Mouse (Mus musculus): ENCODE results near the gene Sulf2.

Sulf2 gene

DNA sequence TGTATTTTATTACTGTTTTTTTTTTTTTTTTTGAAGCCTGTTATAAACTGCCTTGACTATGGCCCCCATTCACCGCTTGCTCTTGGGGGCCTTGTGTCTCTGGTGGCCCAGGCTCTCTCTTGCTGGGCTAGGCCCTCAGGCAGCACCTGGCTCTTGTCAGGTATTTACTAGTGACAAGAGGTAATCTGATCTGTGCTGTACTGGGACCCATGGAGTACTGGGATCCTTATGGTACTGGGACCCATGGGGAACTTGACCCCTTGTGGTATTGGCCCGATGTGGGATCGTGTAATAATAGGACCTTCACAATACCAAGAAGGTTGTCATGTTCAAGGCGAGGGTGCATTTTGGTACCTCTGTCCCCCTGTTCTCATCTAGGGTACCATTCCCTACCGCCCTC, 4.9 kb downstream of the Sulf2 start:
- no peak for DNase-seq (ENCODE audit: extremely low spot score)

- DNase-seq (ENCODE audit: extremely low spot score), result no peak
Observed at GRCm38 (mm10) chr2:166149482-166149881, 6.0 kb downstream of the Sulf2 start.

GRCm38 (mm10) chr2:166148672-166149332, 6.7 kb downstream of the Sulf2 start:
- peak; percentile 53 for DNase-seq (ENCODE audit: extremely low spot score)

- DNase-seq (ENCODE audit: extremely low spot score), result no peak
Observed at GRCm38 (mm10) chr2:166147930-166148651, 7.4 kb downstream of the Sulf2 start.

DNA sequence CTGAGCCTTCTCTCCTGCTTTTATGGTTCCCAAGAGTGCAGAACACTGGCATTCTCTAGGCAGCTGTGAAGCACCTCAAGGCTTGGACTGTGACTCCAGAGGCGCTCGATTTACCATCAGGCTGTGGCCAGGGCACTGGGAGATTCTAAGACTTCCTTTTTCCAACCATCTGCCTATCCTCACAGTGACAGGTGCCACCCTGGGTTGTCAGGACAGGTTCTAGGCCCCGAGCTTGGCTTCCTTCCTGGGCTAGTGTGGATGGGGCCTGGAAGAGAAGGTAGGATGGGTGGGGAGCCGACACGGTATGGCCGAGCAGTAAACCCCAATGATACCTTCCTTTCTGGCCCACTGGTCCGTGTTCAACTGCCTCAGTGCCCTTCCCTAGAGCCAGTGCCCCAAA, 9.0 kb downstream of the Sulf2 start:
- no peak for DNase-seq (ENCODE audit: extremely low spot score)

DNA sequence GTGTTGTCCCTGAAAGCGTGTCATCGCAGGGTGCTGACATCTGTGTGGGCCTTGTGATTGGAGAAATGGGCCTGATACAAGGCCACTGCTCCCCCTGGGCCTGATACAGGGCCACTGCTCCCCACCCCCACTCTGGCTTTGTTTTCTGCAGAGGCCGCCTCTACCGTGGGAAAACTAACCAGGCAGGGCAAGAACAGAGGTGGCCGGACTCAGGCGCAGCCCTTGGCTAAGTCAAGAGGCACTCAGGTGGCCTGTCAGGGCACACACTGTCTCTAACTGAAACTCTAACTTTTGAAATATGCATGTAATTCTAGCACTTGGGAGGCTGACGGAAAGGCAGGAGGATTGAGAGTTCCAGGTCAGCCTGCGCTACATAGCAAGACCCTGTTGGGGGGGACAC, 10.4 kb downstream of the Sulf2 start:
- no peak for DNase-seq (ENCODE audit: extremely low spot score)

DNA sequence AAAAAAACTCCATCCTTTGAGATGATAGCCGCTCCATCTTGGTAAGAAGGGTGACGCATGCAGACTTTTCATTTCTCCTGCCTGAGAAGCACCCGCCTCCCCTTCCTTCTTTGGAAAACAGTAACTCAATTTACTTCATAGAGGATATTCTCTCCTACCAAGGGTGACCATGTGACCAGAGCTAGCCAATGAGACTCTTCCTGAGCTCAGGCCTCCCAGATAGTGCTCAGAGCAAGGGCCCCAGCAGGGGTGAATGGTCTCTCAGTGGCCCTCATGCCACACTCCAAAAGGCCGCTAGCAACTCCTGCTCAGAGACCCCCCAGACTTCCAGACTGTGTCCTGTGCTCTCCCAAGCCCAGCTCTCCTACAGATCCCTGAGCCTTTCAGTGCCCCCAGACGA, 11.6 kb downstream of the Sulf2 start:
- DNase-seq (ENCODE audit: extremely low spot score), result no peak

- DNase-seq (ENCODE audit: extremely low spot score), result no peak
Observed at GRCm38 (mm10) chr2:166142561-166143112, 12.8 kb downstream of the Sulf2 start.

GRCm38 (mm10) chr2:166141910-166142309, 13.6 kb downstream of the Sulf2 start:
- no peak for DNase-seq (ENCODE audit: extremely low spot score)

- DNase-seq (ENCODE audit: extremely low spot score), result no peak
Observed at GRCm38 (mm10) chr2:166141039-166141438, 14.4 kb downstream of the Sulf2 start.

DNA sequence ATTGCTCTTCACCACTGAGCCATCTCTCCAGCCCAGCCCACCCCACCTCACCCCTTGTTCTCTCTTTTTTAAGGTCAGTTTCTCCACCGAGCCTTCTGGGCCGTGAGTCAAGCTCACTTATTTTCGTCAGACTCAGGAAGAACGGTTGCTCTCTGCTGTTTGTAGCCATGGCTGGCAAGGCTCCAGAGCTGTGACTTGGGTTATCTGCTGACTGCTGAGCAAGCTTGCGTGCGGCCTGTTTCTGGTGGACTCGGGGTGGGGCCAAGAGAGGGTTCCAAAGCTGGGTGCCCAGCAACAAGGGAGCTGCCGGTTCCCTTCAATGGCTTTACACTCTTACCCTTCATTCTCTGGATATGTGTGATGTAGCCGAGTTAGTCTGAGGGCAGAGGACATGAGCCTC, 15.0 kb downstream of the Sulf2 start:
- no peak for DNase-seq (ENCODE audit: extremely low spot score)

DNA sequence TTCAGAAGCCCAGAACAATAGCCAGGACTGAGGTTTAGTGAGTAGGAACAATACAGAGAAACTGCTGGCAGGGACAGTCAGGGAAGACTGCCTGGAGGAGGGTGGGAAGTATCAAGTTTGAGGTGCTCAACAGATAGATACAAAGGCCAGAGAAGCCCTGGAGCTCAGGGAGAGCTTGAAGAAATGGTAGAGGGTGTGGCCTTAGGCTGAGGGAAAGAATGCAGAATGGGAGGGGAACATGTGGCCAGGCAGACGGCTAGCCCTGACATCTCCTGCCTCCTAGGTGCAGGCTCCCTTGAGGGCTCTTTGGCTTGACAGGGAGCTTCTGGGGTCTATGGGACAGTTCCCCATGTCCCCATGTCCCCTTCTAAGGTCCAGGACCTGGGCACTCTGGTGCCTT, 17.2 kb downstream of the Sulf2 start:
- no peak for DNase-seq (ENCODE audit: extremely low spot score)

DNA sequence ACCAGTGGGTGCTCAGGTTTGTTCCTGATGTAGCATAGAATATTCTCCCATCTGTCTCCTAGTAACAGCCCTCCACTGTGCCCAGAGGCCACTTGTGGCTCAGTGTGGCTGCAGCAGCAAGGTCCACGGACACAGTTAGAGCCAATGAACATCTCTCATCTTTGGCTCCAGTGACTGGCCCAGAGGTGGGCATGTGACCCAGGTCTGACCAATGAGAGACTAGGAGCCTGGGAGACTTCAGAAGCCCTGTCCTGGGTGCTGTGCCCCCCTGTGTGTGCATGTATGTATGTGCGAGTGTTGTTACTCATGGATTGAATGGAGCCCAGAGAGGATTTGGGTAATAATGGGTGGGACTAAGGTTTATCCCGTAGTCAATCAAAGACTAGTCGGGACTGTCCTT, 18.0 kb downstream of the Sulf2 start:
- no peak for DNase-seq (ENCODE audit: extremely low spot score)

DNA sequence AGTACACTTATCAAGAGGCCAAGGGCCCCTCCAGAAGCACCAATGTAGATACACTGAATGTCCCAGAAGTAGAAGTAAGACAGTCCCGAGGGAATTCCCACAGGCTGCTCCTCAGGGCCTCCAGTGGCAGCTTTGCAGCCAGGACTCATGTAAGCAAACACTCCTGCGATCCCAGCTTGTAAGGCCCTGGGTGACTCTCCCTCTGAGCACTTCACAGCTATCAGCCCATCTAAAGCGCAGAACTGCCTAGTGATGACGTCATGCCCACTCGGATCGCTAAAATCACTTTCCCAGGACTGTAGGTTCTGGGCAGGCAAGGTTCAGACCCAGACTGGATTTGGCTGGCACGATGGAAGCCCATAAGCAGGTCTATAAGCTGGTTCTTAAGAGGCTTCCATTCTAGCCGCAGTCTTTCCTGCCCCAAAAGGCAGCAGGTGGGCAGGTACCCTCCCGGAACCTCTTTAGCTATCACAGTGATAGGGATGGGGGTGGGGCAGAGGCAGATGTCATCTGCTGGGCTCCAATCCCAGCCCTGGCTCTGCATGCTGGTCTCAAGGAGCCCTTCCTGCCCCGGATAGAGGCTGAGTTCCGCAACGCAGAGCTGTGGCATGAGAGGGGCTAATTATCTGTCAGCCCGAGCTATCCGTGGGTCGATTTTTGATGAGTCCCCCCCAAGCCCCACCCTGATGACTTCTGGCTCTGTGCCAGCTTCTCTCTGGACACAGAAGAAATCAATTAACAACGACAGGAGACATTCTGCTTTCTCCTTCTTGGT, 19.6 kb downstream of the Sulf2 start:
- DNase-seq (ENCODE audit: extremely low spot score), result no peak

DNA sequence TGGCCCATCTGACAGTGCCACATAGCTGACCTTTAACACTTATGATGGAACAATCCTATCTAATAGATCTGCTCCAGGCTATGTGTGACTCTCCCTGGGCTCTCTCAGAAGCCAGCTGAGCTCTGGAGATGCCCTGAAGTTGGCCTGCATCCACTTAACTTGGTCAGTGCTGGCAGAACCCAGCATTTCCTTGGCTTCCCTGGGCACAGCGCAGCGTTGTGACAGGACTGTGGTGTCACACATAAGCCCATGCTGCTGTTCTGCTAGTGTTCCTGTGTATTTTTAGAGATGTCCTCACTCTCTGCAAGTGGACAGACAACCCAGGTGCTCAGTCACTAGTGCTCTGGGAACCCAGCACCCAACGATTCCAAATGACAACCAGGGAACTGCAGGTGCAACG, 26.7 kb downstream of the Sulf2 start:
- DNase-seq (ENCODE audit: extremely low spot score), result no peak

GRCm38 (mm10) chr2:166128032-166128431, 27.4 kb downstream of the Sulf2 start:
- no peak for DNase-seq (ENCODE audit: extremely low spot score)

- no peak for DNase-seq (ENCODE audit: extremely low spot score)
Observed at GRCm38 (mm10) chr2:166126343-166126742, 29.1 kb downstream of the Sulf2 start.

DNA sequence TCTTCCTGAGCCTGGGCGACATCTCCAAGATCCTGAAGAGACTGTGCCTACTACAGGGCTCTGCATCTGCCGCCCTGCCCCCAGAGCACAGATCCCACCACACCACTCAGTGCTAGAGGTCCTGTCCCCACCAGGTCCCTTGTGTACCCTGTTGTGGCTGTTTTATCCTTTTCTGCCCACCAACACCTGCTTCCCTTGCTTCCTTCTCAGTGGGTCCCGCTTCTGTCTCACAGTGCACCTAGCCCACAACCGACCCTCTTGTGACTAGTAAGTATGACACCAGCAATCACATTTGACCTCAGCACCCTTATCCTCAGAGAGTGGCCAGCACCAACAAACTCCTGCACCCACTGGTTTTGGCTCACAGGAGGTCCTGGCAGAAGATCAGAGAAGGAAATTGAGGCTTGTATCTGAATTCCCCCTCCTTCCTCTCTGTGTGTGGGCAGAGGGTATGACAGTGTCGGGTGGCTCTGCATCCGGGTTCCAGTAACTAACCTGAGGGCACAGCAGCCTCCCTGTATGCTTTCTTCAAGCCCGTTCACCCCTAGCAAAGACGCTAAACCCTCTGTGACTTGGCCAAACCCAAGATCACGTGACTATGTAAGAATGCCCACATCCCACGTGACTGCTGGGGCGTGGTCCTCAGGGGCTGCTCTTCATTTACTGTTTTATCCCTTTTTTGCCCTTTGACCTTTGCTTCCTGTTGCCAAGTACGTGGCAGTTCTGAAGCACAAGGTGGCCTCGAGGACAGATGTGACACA, 29.8 kb downstream of the Sulf2 start:
- DNase-seq (ENCODE audit: extremely low spot score), result no peak

DNA sequence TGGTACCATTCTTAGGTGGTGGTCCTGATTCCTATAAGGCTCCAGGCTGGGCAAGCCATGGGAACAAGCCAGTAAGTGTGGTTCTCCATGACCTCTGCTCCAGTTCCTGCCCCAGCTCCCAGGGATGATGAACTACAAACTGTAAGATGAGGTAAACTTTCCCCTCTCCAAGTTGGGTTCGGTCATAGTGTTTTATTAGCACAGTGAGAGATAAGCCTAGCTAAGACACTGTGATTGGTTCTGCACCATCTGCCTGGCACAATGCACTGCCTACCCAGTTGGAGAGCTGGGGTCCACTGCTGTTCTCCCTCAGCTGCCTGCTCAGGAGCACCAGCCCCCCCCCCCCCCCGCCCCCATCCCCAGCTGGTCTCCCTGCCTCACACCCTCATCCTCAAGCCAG, 30.4 kb downstream of the Sulf2 start:
- no peak for DNase-seq (ENCODE audit: extremely low spot score)

GRCm38 (mm10) chr2:166122781-166123180, 32.7 kb downstream of the Sulf2 start:
- DNase-seq (ENCODE audit: extremely low spot score), result no peak

- no peak for DNase-seq (ENCODE audit: extremely low spot score)
Observed at GRCm38 (mm10) chr2:166121681-166122355, 33.6 kb downstream of the Sulf2 start.

Data from embryo, embryonic 9.5 days (tissue).